Mouse (Mus musculus) heart, postnatal 10 days (tissue): Measurements from ENCODE around the gene Glrp1. TPM values are rescaled to one million over a fixed set of nuclear protein-coding genes. Genes with fewer than 3 reads are reported as not detected.

Source experiments
- DNase-seq, 2 experiments: peaks; one replicate each; pipeline ENCODE4 v3.0.0; 2021
- intact Hi-C: fragments of 180-260 bp; cut with DNase I; formaldehyde crosslinking; loops from one replicate; pipeline ENCODE4 v1.15.1; 2025
- total RNA-seq, 2 experiments: library from RNA; stranded (reverse); gene quantifications; 2 replicates each; pipeline ENCODE4 v1.2.3; 2021

Glrp1 gene
- under 1 TPM in 1 of 2 experiments, not detected in 1; 0.12 TPM for total RNA-seq

DNA sequence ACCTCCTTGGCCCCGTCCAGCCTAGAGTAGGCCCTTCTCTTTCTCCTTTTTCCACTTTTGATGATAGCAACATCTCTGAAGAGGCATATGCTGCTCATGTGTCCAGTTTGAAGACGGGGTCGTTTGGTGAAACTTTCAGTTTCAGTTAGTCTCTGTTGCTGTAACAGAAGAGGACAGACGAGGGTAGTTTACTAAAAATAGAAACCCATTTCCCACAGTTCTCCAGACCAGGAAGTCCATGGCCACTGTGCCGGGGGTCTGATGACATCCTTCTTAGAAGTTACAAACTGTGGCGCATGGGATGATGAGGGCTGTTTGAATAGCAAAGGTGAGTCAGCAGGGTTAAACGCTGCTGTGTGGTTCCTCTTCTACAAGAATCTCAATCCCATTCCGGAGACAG lies at the start of gene Glrp1:
Glrp1 (minus strand) TSS at position 278 of the 400 bp plus-strand sequence.
- intact Hi-C loops, result no loop called here
- no peak for DNase-seq

DNA sequence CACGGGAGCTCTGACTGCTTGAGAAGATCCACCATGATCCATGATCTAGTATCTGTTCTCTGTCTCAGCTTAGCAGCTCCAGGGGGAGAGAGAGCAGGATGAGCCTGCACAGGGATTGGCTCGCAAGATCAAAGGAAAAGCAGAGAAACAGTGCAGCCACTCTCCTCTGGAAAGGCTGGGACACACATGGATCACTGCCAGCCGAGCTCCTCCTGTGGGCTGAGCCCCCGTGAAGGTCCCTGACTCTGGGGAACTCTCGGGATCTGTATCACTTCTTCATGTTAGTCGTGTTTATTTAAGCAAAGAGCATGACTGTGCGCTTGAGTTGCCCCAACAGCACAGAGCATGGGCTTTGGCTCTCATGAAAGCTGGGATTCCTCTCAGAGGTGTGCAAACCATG lies 49.4 kb upstream of the Glrp1 start:
- intact Hi-C loops, result loop anchor here (5.0 kb wide), 1 partner anchor 67 kb away; no protein-coding TSS in a partner anchor
- no peak for DNase-seq

DNA sequence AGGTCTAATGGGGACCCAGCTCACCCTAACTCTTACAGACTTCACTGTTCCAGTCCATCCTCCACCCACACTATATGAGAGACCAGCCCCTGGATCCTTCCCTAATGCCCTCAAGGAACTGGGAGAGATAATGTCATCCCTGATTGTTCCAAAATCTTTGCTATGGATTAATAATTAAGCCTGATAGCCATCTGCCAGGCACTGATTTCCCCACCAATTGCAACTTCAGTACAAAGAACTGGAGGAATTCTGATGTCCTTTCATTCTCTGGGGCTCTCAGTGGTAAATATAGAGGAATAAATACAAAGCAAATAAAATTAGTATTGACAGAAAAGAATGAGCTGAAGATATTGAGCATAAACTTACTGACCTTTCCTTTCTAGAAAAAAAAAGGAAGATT lies 48.9 kb upstream of the Glrp1 start:
- intact Hi-C loops, result loop anchor here (5.0 kb wide), 1 partner anchor 66 kb away; no protein-coding TSS in a partner anchor
- no peak for DNase-seq

DNA sequence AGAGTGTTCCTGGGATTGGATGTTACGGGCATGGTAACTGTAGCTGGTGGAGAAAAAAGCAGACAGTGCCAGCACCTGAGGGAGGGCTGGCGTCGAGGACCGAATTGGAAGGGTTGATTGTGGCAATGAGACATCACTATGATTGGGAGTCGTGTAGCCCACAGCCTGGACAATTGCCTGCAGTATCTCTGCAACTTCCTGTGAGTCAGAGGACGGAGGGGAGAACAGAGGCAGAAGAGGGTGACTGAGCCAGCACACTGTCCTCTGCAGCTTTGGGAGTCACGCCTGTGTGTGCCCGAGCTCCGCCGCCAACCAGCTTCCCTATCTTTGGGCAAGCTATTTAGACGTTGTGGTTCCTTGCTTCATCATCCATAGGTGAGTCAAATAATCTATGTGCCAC lies 46.5 kb upstream of the Glrp1 start:
- DNase-seq, result no peak
- intact Hi-C loops, result loop anchor here (5.0 kb wide), 1 partner anchor 64 kb away; no protein-coding TSS in a partner anchor

DNA sequence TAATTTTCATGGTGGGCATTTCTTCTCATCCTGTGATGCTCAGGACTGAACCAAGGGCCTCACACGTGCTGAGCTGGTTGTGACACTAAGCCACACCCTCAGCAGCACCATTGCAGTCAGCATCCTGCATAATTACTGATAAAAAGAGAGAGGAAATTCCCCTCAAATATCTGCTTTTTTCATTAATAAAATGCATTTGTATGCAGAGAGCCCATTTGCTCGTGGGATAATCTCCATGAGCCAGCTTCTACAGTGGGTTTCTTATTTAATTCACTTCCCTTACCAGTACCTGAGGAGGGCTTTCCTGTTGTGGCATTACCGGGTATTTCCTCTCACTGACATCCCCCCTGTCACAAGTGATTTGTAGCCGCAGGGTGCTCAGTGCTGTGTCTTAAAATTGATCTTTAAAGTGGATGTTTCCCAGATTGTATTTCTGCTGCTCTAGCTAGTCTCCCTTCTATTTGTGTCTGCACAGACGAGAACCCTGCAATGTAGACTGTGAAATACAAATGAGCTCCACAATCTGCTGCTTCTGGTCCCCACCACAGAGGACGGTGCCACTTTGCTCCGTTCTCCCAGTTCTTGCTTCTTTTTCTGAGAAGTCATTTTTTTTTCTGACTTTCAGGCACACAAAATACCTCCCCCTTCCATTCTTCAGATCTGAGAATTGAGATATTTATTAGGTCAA lies 43.8 kb upstream of the Glrp1 start:
- no peak for DNase-seq
- intact Hi-C loops, result no loop called here

DNA sequence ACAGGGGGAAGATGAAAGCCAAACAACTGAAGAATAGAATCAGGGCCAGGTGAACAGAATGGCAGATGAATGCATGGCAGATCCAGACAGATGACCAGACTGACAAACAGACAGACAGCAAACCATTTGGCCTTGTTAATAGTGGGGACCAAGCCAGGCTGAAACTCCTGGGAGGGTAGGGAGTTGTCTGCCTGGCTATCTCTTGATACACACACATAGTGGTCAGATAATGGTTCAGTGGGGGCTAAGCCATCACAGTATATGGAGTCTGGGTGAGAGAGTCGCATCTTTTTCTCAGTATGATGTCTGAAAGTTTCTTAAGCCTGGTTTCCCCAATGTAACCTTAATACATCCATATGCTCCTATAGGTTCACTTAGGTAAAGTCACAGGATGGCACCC lies 39.4 kb upstream of the Glrp1 start:
- intact Hi-C loops, result no loop called here
- no peak for DNase-seq

DNA sequence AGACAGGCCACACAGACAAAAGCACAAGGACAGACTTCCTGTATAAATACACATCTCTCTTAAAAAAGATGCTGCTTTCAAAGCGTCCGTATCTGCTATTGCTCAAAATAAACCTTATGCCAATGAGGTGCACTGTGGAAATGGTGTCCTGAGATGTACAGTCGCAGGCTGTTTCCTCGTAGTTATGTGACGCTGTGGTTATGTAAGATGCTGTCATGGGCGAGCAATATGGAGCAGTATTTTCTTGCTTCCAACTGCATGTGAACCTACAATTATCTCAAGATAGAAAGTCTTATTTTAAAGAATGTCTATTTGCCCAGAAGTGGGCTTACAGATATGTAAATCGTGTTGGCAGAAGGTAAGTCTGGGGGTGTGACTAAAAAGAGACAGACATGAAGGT lies 37.3 kb upstream of the Glrp1 start:
- no peak for DNase-seq
- intact Hi-C loops, result no loop called here

DNA sequence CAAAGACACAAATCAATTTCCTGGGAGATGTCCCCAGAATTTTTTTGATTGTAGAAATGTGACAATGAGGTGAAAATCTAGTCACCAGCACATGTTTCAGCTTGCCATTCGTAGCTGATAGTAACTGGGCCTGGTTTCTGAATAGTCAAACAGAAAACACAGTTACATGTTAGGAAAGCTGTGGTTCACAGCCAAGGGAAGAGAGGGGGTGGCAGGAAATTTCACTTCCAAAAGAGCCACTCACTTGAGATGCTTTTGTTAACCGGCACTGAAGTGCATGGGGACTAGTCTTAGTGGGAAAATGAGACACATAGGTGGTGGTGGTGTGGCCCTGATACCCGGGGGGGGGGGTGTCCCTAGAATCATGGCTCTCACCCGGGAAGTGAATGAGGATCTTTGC lies 33.7 kb upstream of the Glrp1 start:
- intact Hi-C loops, result loop anchor here (2.0 kb wide), 1 partner anchor 55 kb away; no protein-coding TSS in a partner anchor
- DNase-seq, result no peak

DNA sequence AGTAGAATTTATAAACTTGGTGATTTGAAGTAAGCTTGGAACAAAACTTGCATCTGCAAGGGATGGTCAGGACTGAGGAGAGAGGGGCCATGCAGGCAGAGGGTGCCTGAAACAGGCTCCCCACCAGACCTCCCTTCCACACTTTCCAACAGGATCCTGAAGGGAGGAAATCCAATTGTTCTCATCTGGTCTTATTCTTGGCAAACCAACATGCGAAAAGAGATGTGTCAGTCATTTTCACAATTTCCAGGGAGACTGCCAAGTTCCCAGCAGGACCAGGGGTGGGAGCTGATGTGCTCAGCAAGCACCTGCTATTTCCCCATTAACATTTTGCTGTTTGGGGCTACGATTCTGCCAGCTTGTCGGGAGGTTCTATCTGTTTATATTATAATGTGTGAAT lies 30.0 kb upstream of the Glrp1 start:
- intact Hi-C loops, result no loop called here
- peak; percentile 44 to 46 for DNase-seq

DNA sequence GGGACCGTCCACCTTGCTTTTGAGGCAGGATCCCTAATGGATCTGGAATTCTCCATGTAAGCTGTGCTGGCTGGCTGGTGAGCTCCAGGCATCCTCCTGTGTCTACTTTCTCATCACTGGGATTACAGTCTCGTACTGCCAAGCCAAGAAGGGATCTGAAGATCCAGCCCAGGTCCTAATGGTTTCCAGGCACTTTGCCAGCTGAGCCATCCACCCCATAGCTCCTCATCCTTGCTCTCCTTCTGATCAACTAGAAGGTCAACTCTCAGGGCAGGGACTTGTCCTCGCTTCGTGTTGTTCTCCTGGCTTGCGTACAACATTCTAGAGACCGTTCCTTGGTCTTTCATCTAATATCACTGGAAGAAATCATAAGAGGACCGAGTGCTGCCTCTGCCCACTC lies 29.4 kb upstream of the Glrp1 start:
- intact Hi-C loops, result no loop called here

DNA sequence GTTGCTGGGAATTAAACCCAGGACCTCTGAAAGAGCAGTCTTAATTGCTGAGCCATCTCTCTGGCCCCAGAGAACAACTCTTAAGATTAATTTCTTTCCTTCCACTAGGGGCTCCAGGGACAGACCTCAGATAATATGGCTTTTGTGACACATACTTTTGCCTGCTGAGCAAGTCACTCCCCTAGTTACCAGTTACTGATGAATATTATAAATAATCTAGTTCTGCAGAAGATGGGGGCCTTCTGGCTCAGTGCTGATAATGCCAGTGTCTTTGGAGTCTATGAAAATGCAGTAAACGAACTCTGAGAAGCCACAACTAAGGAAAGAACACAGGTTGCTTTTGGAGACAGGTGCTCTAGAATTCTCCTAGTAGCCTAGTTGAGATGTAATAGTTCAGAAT lies 26.4 kb upstream of the Glrp1 start:
- no peak for DNase-seq
- intact Hi-C loops, result no loop called here

More for the DNA sequence above, 29.4 kb upstream of the Glrp1 start:
- no peak for DNase-seq

DNA sequence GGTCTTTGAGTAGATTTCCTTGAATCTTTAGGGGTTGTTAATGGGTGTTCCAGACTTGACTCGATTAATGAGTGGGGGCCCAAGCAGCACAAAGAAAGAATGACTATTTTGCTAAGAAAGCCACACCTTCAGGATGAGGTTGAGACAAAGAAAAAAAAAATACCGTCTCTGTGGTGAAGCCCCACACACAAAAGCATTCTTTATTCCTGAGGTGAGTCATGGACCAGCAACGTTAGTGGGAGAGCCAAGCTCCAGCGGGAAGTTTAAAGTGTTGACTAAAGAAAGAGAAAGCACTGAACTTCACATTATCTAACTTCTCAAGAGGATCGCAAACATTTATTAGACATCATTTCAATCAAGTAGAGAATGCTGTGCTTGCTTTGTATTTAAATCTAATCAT lies 24.2 kb upstream of the Glrp1 start:
- no peak for DNase-seq
- intact Hi-C loops, result no loop called here

DNA sequence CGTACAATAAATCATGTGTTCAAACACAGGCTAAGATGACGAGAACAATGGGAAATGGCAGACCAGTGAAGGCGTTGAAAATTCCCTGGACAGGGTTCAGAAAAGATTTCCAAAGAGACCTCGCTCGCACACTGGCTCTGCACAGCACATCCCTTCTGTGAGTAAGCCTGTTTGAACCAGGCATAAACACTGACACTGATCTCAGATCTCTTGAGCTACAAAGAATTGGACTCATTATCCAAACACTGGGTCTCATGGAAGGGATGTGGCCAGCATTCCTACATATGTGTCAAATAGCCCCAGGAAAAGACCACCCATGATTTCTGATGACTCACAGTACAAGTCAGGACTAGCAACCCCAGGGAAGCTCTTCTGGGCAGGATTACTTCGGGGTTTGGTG lies 16.3 kb upstream of the Glrp1 start:
- intact Hi-C loops, result no loop called here
- DNase-seq, result peak; percentile 36 to 42

DNA sequence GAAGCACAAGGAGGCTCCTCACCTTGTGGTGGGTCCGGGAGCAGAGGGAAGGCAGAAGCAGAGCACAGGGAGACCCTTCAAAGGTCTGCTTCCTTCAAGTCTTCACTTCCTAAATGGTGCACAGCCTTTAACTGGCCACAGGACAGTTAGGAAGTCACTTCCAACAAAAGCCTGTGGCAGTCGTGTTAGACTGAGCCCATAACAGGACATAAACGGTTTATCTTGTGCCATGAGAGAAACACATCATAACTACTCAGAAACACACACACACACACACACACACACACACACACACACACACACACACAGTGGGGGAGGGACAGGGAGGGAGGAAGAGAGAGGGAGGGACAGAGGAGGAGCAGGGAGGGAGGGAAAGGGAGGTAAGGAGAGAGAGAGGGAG lies 15.8 kb upstream of the Glrp1 start:
- intact Hi-C loops, result no loop called here

DNA sequence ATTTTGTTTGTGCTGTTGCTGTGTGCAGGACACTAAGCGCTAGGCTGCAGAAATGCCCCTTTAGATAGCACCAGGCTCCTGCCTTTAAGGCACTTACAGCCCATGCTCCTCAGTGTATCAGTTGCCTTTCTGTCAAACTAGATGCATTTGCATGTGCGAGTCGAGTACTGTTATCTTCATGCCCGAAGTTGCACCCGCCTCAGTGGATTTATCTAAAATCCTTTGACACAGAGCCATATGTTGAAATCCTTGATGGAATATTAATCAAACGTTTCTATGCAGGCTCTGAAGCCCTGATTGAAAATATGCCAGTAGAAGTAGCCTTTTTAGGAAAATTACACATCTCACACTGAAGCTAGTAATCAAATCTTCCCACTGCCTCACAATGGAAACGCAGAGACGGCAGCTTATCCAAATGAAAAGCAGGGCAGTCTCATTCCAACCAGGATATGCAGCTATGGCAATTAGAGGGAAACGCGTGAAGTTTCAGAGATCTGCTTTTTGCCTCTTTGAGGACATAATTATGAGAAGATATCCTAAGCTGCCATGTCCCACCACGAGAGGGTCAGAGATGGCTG lies 11.4 kb upstream of the Glrp1 start:
- intact Hi-C loops, result no loop called here
- DNase-seq, result no peak

More for the DNA sequence above, 15.8 kb upstream of the Glrp1 start:
- no peak for DNase-seq

DNA sequence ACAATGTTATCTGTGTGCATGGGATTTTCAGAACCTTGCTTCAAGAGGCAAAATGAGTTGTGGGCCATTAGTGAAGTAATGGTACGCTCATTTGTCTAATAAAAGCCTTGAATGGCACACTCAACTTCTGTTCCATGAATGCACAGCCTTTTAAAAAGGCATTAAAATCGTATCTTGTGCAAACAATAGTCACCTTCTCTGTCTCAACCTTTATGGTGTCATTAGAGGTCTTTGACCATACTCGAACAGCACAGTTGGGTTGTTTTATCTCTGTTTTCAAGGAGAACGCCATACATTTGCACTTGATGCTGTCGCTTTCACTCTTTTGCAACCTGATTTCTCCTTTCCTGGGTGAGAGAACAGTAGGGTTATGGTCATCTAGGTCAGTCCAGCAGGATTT lies 3.7 kb upstream of the Glrp1 start:
- intact Hi-C loops, result no loop called here
- DNase-seq, result no peak

DNA sequence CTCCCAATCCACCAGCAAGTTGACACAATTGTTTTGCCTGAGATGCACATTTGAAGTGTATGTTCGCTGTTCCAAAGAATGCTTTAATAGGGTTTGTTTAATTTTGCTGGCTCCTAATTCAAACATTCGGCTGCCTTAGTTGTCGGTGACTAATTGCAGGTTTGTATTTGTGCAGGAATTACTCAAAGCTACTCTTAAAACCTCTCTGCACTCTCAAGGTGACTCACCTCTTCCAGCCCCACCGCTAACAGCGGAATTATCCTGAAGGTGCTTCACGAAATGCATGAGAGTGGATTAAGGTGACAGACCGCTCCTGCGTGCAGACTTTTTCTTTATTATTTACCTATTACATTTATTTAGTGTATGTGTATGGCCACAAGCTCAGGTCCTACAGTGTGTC lies 2.0 kb downstream of the Glrp1 start:
- no peak for DNase-seq
- intact Hi-C loops, result no loop called here

DNA sequence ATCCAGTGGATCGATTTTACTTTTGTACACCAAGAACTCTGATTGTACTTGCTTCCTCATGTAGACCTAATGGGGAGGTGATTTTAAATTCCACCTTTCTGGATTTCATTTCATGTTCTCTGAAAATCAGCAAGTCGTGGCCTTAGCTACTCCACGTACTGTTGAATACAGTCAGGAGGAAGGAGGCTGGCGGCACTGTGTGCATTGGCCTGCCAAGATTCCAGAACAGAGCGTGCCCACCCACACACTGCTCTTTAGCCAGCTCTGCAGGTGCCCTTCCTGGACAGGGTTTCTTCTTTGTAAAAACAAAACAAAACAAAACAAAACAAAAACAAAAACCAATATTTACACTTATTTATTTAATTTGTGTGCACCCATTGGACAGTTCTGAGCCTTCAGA lies 2.7 kb downstream of the Glrp1 start:
- no peak for DNase-seq
- intact Hi-C loops, result no loop called here

DNA sequence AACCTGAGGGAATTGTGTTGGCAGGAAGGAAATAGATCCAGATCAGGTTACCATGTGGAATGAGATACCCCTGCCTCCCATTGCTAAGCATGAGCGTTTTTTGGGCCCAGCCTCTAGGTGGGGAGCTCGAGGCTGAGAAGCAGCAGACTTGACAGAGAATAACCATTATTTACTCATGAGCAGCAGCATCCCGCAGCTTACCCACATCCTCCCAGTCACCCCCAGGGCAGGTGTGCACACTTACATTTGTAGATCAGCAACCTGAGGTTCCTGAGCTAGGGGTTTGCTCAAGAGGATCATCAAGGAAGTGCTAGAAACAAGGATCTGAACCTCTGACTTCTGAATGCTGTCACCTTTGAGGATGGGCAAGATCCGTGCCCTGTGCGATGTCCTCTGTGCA lies 3.5 kb downstream of the Glrp1 start:
- intact Hi-C loops, result no loop called here
- no peak for DNase-seq

DNA sequence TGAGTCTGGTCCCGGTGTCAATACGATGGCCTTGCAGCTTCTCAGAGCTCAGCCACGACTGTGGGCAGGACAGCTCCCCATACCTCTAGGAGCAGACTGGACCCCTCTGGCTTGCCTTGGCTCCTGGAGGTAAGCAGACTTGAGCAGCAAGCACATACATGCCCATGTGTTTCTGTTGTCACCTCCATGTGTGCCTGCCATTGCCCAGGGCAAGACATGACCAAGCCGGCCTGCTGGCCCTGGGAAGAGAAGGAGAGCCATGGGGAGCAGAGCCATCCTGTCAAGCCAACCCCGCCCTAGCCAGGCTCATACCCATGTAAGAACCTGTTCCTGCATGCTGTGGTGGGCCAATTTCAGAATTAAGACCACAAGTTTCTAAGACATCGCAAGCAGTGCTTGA lies 4.2 kb downstream of the Glrp1 start:
- DNase-seq, result no peak

DNA sequence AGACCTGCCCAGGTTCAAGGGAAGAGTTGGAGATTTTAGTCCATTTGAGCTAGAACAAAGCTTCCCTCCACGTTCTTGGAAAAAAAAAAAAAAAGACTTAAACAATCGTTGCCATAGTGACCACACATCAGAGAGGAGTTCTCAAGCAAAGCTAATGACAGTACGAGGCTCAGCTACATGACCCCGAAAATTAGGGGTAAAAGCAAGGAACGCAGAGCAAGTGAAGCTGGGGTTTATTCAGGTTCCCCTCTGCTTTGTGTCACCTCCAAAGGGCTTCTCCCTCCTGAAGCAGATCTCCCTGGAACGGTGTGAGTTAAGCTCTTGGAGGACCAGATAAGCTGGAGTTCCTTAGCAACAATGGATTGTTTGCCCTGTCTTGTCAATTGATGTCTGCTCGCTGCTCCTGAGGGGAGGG lies 5.3 kb downstream of the Glrp1 start:
- no peak for DNase-seq
- intact Hi-C loops, result no loop called here

More for the DNA sequence above, 4.2 kb downstream of the Glrp1 start:
- intact Hi-C loops, result no loop called here

DNA sequence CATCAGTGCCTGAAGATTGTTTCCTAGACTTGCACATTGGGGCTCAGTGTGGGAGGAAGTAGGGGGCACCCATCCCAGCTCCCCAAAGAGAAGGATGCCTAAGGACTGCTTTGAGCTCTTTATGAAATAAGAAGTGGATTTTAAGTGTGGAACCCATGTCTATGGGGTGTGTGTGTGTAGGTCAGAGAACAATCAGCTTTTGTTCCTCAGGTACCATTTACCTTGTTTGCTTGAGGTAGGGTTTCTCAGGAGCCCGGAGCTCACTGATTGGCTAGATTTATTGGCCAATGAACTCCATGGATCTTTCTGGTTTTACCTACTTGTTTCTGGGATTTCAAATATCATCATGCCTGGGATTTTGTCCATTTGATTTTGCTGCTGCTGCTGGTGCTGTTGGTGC lies 7.0 kb downstream of the Glrp1 start:
- intact Hi-C loops, result no loop called here
- DNase-seq, result no peak
